Mouse (Mus musculus): ENCODE measurements around the gene Ptx4.

Ptx4 gene

GRCm38 (mm10) chr17:25120406-25120805 lies at the start of gene Ptx4:
Ptx4 (plus strand) TSS chr17:25120760.
- DNase-seq (ENCODE audit: low spot score): no peak

- no peak for DNase-seq (ENCODE audit: low spot score)
Observed at GRCm38 (mm10) chr17:25076906-25077305, 43.7 kb upstream of the Ptx4 start.

GRCm38 (mm10) chr17:25077771-25078372 lies 42.7 kb upstream of the Ptx4 start:
- DNase-seq (ENCODE audit: low spot score): no peak

- DNase-seq (ENCODE audit: low spot score): no peak
Observed at GRCm38 (mm10) chr17:25080210-25080609, 40.4 kb upstream of the Ptx4 start.

GRCm38 (mm10) chr17:25080960-25081381 lies 39.6 kb upstream of the Ptx4 start:
- peak; percentile 26 for DNase-seq (ENCODE audit: low spot score)

- DNase-seq (ENCODE audit: low spot score): peak; percentile 22
Observed at GRCm38 (mm10) chr17:25082081-25082847, 38.3 kb upstream of the Ptx4 start.

GRCm38 (mm10) chr17:25082887-25083286 lies 37.7 kb upstream of the Ptx4 start:
- no peak for DNase-seq (ENCODE audit: low spot score)

GRCm38 (mm10) chr17:25083444-25083931 lies 37.1 kb upstream of the Ptx4 start, which contains the start of gene Tmem204:
Tmem204 (minus strand) TSS chr17:25083591.
- DNase-seq (ENCODE audit: low spot score): peak; percentile 88

- no peak for DNase-seq (ENCODE audit: low spot score)
Observed at GRCm38 (mm10) chr17:25084835-25085385, 35.6 kb upstream of the Ptx4 start.

- no peak for DNase-seq (ENCODE audit: low spot score)
Observed at GRCm38 (mm10) chr17:25086724-25087123, 33.8 kb upstream of the Ptx4 start.

- DNase-seq (ENCODE audit: low spot score): no peak
Observed at GRCm38 (mm10) chr17:25089158-25089557, 31.4 kb upstream of the Ptx4 start.

- no peak for DNase-seq (ENCODE audit: low spot score)
Observed at GRCm38 (mm10) chr17:25090450-25090849, 30.1 kb upstream of the Ptx4 start.

- no peak for DNase-seq (ENCODE audit: low spot score)
Observed at GRCm38 (mm10) chr17:25096221-25096620, 24.3 kb upstream of the Ptx4 start.

- DNase-seq (ENCODE audit: low spot score): no peak
Observed at GRCm38 (mm10) chr17:25100052-25100451, 20.5 kb upstream of the Ptx4 start.

- no peak for DNase-seq (ENCODE audit: low spot score)
Observed at GRCm38 (mm10) chr17:25101338-25101737, 19.2 kb upstream of the Ptx4 start.

- DNase-seq (ENCODE audit: low spot score): no peak
Observed at GRCm38 (mm10) chr17:25107786-25108185, 12.8 kb upstream of the Ptx4 start.

GRCm38 (mm10) chr17:25109578-25109977 lies 11.0 kb upstream of the Ptx4 start:
- DNase-seq (ENCODE audit: low spot score): peak; percentile 62

GRCm38 (mm10) chr17:25110590-25110989 lies 10.0 kb upstream of the Ptx4 start:
- DNase-seq (ENCODE audit: low spot score): no peak

- no peak for DNase-seq (ENCODE audit: low spot score)
Observed at GRCm38 (mm10) chr17:25111220-25111619, 9.3 kb upstream of the Ptx4 start.

GRCm38 (mm10) chr17:25111739-25112422 lies 8.7 kb upstream of the Ptx4 start:
- no peak for DNase-seq (ENCODE audit: low spot score)

GRCm38 (mm10) chr17:25112423-25112810 lies 8.1 kb upstream of the Ptx4 start:
- DNase-seq (ENCODE audit: low spot score): no peak

GRCm38 (mm10) chr17:25114908-25115645 lies 5.5 kb upstream of the Ptx4 start:
- DNase-seq (ENCODE audit: low spot score): peak; percentile 54

All from embryo, embryonic 10 days (tissue).